Mouse (Mus musculus) G1E (cell line): ENCODE measurements around the gene Ttc7. TPM values are rescaled to one million over a fixed set of nuclear protein-coding genes. Genes with fewer than 3 reads are reported as not detected.

ENCODE experiments used
- ATAC-seq: 2 replicates; pipeline ENCODE4 v1.8.0; 2016; ENCODE audit warnings: mild to moderate bottlenecking; ENCODE audit not compliant: insufficient number of reproducible peaks, poor library complexity, low FRiP score, severe bottlenecking; ENCODE audit errors: extremely low read depth
- DNase-seq: peaks from one replicate; pipeline ENCODE4 v3.0.0; 2012; ENCODE audit warnings: low spot score
- H3K27me3 ChIP-seq: 2 replicates; pipeline ENCODE4 v1.6.1; 2012; ENCODE audit warnings: mild to moderate bottlenecking, low read length, inconsistent platforms; ENCODE audit not compliant: insufficient read depth
- H3K36me3 ChIP-seq: replicated peaks from 2 replicates; pipeline ENCODE3; 2012; ENCODE audit warnings: mild to moderate bottlenecking, inconsistent platforms
- H3K4me1 ChIP-seq: 2 replicates; pipeline ENCODE4 v1.6.1; 2012; ENCODE audit warnings: low read depth, low read length, inconsistent platforms, mixed read lengths; ENCODE audit not compliant: insufficient read depth
- H3K4me3 ChIP-seq: 2 replicates; pipeline ENCODE4 v1.5.1; 2012; ENCODE audit warnings: low read depth, mild to moderate bottlenecking, inconsistent platforms, low read length, moderate library complexity, mixed read lengths
- H3K9me3 ChIP-seq: replicated peaks from 2 replicates; pipeline ENCODE4 v1.6.1; 2012; ENCODE audit warnings: inconsistent platforms
- CTCF ChIP-seq: IDR thresholded peaks from 2 replicates; pipeline ENCODE4 v1.5.1; 2012; ENCODE audit warnings: low read depth, low read length, inconsistent platforms, mixed read lengths
- GATA1 ChIP-seq: IDR thresholded peaks from 2 replicates; pipeline ENCODE4 v1.6.1; 2012; ENCODE audit warnings: borderline replicate concordance, low read length, inconsistent platforms, mixed read lengths
- GATA2 ChIP-seq: IDR thresholded peaks from 2 replicates; pipeline ENCODE4 v1.6.1; 2012; ENCODE audit warnings: low read depth, low read length, inconsistent platforms, borderline replicate concordance
- POLR2AphosphoS5 ChIP-seq: IDR thresholded peaks from 2 replicates; pipeline ENCODE4 v1.6.1; 2012; ENCODE audit warnings: low read depth, low read length, inconsistent platforms; ENCODE audit not compliant: insufficient replicate concordance
- TAL1 ChIP-seq: conservative IDR thresholded peaks from 2 replicates; pipeline ENCODE4 v1.6.1; 2012; ENCODE audit warnings: low read depth, low read length, inconsistent platforms, mixed read lengths
- polyA plus RNA-seq: library from polyadenylated mRNA; stranded (reverse); fragments of >175 nt; gene quantifications from 2 replicates; pipeline ENCODE4 v1.2.3, GENCODE M21; 2012
- total RNA-seq, 2 experiments: library from RNA; stranded (forward) in 1 of 2; stranded (reverse) in 1 of 2; fragments of 200-1000 nt in 1 of 2; fragments of >200 nt in 1 of 2; fragmentation: Nextera tagmentation in 1 of 2; gene quantifications; 2 replicates each; pipeline ENCODE4 v1.2.3; 2014 to 2017

Ttc7 gene
- total and polyA plus RNA-seq, 3 experiments, result 19.6 to 43.5 (median 34.8) TPM

DNA sequence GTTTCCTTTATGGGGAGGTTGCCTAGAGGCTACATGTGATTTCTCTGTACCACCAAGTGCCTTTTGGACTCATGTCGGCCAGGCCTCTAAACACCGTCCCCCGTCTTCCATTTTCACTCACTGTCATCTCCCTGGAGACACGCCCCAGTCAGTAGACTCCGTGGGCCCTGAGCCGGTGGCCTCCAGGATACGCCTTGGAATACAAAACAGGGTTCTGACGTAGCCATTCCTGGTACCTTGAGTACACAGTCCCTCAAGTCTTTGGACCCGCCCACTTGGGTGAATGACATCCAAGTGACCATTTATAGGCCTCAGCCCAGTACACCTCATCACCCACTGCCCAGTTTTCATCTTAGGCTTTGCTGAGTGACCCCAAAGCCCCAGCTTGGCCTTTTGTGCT lies 98.0 kb downstream of the Ttc7 start:
- H3K27me3 ChIP-seq, result peaks cover 6% of the 10 kb centered on the region
- no peak overlapping the region for H3K4me3 ChIP-seq
- no peak for TF ChIP-seq TAL1
- TF ChIP-seq POLR2AphosphoS5, result no peak
- TF ChIP-seq GATA1, result no peak
- TF ChIP-seq GATA2, result no peak
- no peak for TF ChIP-seq CTCF
- peaks cover 4% of the 10 kb centered on the region; the same call in 1 of the 2 replicates for H3K4me1 ChIP-seq
- no peak for ATAC-seq
- DNase-seq, result no peak
- peaks cover 64% of the 10 kb centered on the region for H3K36me3 ChIP-seq
- H3K9me3 ChIP-seq, result no peaks in the 10 kb centered on the region

DNA sequence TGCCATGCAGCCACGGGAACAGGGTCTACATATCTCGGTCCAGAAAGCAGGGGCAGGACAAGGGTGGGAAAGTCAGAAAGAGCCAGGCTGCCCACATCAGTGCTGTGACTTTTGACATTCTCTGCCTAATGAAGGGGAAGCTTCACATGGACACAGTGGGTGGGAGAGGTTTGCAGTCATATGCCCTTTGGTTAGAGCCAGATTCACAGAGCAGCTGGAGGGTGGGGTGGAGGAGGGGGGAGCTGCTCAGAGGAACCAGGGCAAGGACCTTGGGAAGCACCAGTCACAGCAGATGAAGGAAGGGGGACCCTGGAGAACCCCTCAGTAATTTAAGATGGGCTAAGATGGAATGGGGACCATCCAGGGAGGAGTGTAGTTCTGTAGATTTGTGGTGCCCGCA lies 103.1 kb downstream of the Ttc7 start:
- Histone ChIP-seq H3K36me3 (peaks cover 14% of the 10 kb centered on the region), H3K4me1 (no peaks in the 10 kb centered on the region), H3K4me3 (no peak overlapping the region), H3K27me3 (peaks cover 14% of the 10 kb centered on the region), H3K9me3 (no peaks in the 10 kb centered on the region)
- DNase-seq (no peak), ATAC-seq (no peak)
- no peak for TF ChIP-seq GATA2
- no peak for TF ChIP-seq TAL1
- TF ChIP-seq POLR2AphosphoS5, result no peak
- TF ChIP-seq CTCF, result no peak
- no peak for TF ChIP-seq GATA1

DNA sequence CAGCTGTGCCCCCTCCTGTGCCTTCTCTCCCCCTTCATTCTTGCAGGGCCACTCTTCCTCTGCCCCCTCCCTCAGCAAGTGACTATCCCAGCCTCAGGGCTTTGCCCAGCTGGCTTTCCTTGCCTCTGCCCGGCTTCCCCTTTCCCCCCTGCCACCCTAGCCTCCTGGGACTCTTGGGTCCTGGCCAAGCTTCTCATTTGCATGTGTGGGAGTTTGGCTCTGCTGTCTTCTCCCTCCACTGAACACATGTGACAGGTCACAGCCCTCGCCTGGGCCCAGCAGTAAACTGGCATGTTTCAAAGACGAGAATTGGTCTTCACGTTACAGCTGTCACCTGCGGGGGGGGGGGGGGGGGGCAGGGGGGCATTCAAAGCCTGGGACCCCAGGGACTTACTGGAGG lies 104.4 kb downstream of the Ttc7 start:
- H3K27me3 ChIP-seq, result peaks cover 20% of the 10 kb centered on the region
- no peak for ATAC-seq
- TF ChIP-seq GATA2 (no peak), CTCF (no peak), TAL1 (no peak), POLR2AphosphoS5 (no peak), GATA1 (no peak)
- peaks cover 6% of the 10 kb centered on the region for H3K36me3 ChIP-seq
- no peak for DNase-seq
- H3K4me1 ChIP-seq, result no peaks in the 10 kb centered on the region
- H3K4me3 ChIP-seq, result no peak overlapping the region
- H3K9me3 ChIP-seq, result no peaks in the 10 kb centered on the region

DNA sequence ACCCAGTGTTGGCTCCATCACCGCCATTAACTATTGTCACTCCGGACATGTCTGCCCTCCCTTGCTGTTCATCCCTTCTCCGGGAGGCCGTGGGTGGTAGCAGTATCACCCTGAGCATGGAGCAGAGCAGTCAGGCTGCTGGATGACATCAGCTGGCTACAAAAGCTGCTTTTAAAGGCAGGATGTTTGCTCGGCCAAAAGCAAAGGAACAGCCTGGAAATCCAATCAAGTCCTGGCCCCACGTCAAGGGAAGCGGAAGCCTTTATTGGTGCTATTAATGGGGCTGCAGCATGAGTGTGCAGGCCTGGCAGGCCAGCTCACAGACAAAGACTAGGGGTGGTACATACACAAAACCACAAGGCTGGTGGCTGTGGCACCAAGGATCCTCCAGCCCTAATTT lies 108.6 kb downstream of the Ttc7 start:
- Histone ChIP-seq H3K9me3 (no peaks in the 10 kb centered on the region), H3K4me3 (no peak overlapping the region), H3K4me1 (no peaks in the 10 kb centered on the region), H3K27me3 (peaks cover 23% of the 10 kb centered on the region), H3K36me3 (no peaks in the 10 kb centered on the region)
- no peak for ATAC-seq
- DNase-seq, result no peak
- no peak for TF ChIP-seq TAL1
- no peak for TF ChIP-seq CTCF
- TF ChIP-seq GATA2, result no peak

DNA sequence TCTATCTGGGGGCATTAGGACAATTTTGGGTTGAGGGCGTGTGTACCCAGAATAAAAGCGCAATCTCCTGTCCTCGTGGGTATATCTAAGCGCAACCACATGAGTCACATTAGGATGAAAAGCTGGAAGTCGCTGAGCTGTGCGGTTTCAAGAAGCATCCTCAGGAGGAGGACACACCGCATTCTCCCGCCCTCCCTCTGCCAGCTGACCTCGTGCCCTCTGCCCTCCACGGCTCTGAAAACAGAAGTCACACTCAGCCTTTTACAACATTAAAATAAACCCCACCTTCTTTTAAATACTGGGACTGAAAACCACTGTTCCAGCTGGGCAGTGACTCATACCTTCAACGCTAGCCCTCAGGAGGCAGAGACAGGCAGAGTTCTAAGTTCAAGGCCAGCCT lies 114.4 kb downstream of the Ttc7 start:
- TF ChIP-seq CTCF (no peak), GATA2 (no peak), TAL1 (no peak)
- DNase-seq (no peak), ATAC-seq (no peak)

DNA sequence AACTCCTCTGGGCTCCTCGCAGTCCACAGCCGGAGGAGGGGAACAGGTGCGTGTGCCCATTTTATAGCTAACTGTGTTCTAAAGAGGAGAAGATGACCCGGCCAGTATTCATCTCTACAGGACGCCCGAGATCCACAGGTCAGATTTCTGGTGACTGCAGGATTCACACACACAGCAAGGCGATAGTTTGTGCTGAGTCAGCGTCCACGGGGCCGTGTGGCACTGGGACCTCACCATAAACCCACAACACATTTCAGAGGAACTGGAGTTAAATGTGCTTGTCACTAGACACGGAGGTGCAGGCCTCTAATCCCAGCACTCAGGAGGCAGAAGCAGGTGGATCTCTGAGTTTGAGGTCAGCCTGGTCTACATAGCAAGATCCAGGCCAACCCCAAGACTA lies 119.8 kb downstream of the Ttc7 start:
- H3K27me3 ChIP-seq, result peaks cover 10% of the 10 kb centered on the region
- no peak for ATAC-seq
- no peaks in the 10 kb centered on the region for H3K36me3 ChIP-seq
- DNase-seq, result no peak
- H3K9me3 ChIP-seq, result 0 out of 2 replicates have a peak, but pooled peaks cover 2% of the 10 kb centered on the region
- peaks cover 5% of the 10 kb centered on the region; the same call in 1 of the 2 replicates for H3K4me1 ChIP-seq
- no peak for TF ChIP-seq GATA1
- no peak for TF ChIP-seq TAL1
- no peak for TF ChIP-seq GATA2
- no peak for TF ChIP-seq CTCF
- no peak for TF ChIP-seq POLR2AphosphoS5
- H3K4me3 ChIP-seq, result no peak overlapping the region

More for the DNA sequence above, 114.4 kb downstream of the Ttc7 start:
- Histone ChIP-seq H3K27me3 (peaks cover 26% of the 10 kb centered on the region), H3K36me3 (no peaks in the 10 kb centered on the region), H3K9me3 (no peaks in the 10 kb centered on the region), H3K4me1 (no peaks in the 10 kb centered on the region), H3K4me3 (no peak overlapping the region)

DNA sequence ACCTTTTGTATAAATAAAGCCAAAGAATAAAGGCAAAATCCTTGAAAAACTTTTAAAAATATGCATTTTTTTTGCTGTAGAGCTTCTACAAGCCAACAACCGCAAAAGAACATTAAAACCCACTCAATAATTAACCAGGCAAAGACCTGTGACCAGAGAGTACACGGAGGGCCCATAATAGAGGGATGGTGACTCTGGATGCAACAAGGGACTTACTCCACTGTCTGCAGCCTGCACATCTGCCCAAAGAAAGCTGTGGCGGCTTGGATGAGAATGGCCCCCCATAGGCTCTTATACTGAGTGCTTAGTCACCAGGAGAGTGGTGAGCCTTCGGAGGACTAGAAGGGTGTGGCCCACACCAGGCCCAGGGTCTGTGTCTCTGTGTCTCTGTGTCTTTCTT lies 120.8 kb downstream of the Ttc7 start:
- DNase-seq (no peak), ATAC-seq (no peak)
- H3K4me1 ChIP-seq, result peaks cover 5% of the 10 kb centered on the region; the same call in 1 of the 2 replicates
- H3K36me3 ChIP-seq, result no peaks in the 10 kb centered on the region
- H3K9me3 ChIP-seq, result 0 out of 2 replicates have a peak, but pooled peaks cover 5% of the 10 kb centered on the region
- no peak overlapping the region for H3K4me3 ChIP-seq
- TF ChIP-seq CTCF, result no peak
- no peak for TF ChIP-seq GATA2
- no peak for TF ChIP-seq GATA1
- TF ChIP-seq TAL1, result no peak
- no peak for TF ChIP-seq POLR2AphosphoS5
- peaks cover 6% of the 10 kb centered on the region for H3K27me3 ChIP-seq
